Mouse (Mus musculus) liver, postnatal 0 days (tissue): ENCODE results near the gene Olfr1265.

ENCODE experiments used
- CTCF ChIP-seq: sonication (generic); IDR thresholded peaks from 2 replicates; pipeline ENCODE4 v1.5.1; 2016; ENCODE audit warnings: antibody characterized with exemption, low read depth
- EP300 ChIP-seq: IDR thresholded peaks from 2 replicates; pipeline ENCODE4 v1.6.1; 2016; ENCODE audit warnings: antibody characterized with exemption, low read depth, mild to moderate bottlenecking

GRCm38 (mm10) chr2:90070065-90070464, 34.9 kb downstream of the Olfr1265 start:
- TF ChIP-seq CTCF (no peak), EP300 (no peak)
